27 mouse cellular contexts compared by ENCODE assay signal in genomic region chr11:117973569-117973968, GRCm38 (mm10). TPM values are rescaled to one million over a fixed set of nuclear protein-coding genes. Genes with fewer than 3 reads are reported as not detected.
DNase-seq lines count a peak whose midpoint lies in the region; ATAC-seq and TF ChIP-seq lines count a peak whose summit lies in the region.
"Had no signal": no experiment of that assay in that cellular context is flagged by ENCODE, and none has a peak within 500 bp of the region (broad histone marks: within the 10 kb centered on the region; RNA-seq: fewer than 3 reads in every experiment).

No protein-coding gene starts in this region.

- 46% methylated on average over 5 of the region's 5 CpGs for WGBS in heart, embryonic 10.5 days
- 42% methylated on average over 5 of the region's 5 CpGs for WGBS in heart, adult 2 months
- WGBS in midbrain, embryonic 10.5 days: 47% methylated on average over 5 of the region's 5 CpGs
- 45% methylated on average over 5 of the region's 5 CpGs for WGBS in midbrain, embryonic 15.5 days

- H3K27me3 ChIP-seq in heart, embryonic 10.5 days (ENCODE audit: insufficient read depth, poor library complexity, severe bottlenecking): peaks cover 39% of the 10 kb centered on the region
- H3K27me3 ChIP-seq in heart, adult 2 months (ENCODE audit: control insufficient read depth, insufficient read depth, low read length): no peaks in the 10 kb centered on the region
- peaks cover 67% of the 10 kb centered on the region for H3K27me3 ChIP-seq in midbrain, embryonic 10.5 days (ENCODE audit: low read depth, poor library complexity, severe bottlenecking)
- 0 out of 2 replicates have a peak, but pooled peaks cover 8% of the 10 kb centered on the region for H3K27me3 ChIP-seq in midbrain, embryonic 15.5 days (replicated peaks)
- H3K27me3 ChIP-seq: intestine, embryonic 15.5 days had no signal

- ATAC-seq in midbrain, embryonic 15.5 days (replicated peaks): no peak
- ATAC-seq in CD4-positive, CD25-positive, alpha-beta regulatory T cell, adult 4 months: no peak
- ATAC-seq: activated CD4-positive, CD25-positive, alpha-beta regulatory T cell, adult 4 months; forebrain, embryonic 14.5 days; hindbrain, embryonic 16.5 days; intestine, embryonic 15.5 days had no signal

- TF ChIP-seq CTCF in heart, adult 2 months (IDR thresholded peaks at IDR 0.05): no peak

- no peaks in the 10 kb centered on the region for H3K79me2 ChIP-seq in heart, adult 2 months (replicated peaks; ENCODE audit: control insufficient read depth, insufficient read depth, low read length)

- H3K9ac ChIP-seq in heart, adult 2 months (ENCODE audit: low read depth, low read length): no peak overlapping the region
- H3K9ac ChIP-seq in midbrain, embryonic 15.5 days: no peak overlapping the region
- no peak overlapping the region; the same call in 1 of the 2 replicates for H3K9ac ChIP-seq in ES-E14 (ENCODE audit: insufficient read depth, low read depth, low read length, poor library complexity, severe bottlenecking)
- H3K9ac ChIP-seq: embryonic facial prominence, embryonic 13.5 days; heart, embryonic 15.5 days; hindbrain, embryonic 13.5 days; intestine, embryonic 15.5 days had no signal

- TF ChIP-seq POLR2A in heart, adult 2 months (IDR thresholded peaks at IDR 0.05; ENCODE audit: insufficient read depth, low read depth, low read length): no peak

- H3K4me3 ChIP-seq in heart, embryonic 10.5 days: no peak overlapping the region
- H3K4me3 ChIP-seq in heart, adult 2 months: no peak overlapping the region
- no peak overlapping the region for H3K4me3 ChIP-seq in midbrain, embryonic 10.5 days
- H3K4me3 ChIP-seq in midbrain, embryonic 15.5 days: no peak overlapping the region
- H3K4me3 ChIP-seq in ES-E14 (ENCODE audit: insufficient read depth in 1 of 2, low read depth in 1 of 2, low read length in 2 of 2, poor library complexity in 1 of 2, severe bottlenecking in 1 of 2): no peak overlapping the region
- H3K4me3 ChIP-seq: embryonic facial prominence, embryonic 13.5 days; heart, embryonic 15.5 days; hindbrain, embryonic 13.5 days; intestine, embryonic 15.5 days had no signal

- H3K36me3 ChIP-seq in heart, embryonic 10.5 days: no peaks in the 10 kb centered on the region
- no peaks in the 10 kb centered on the region for H3K36me3 ChIP-seq in heart, adult 2 months (ENCODE audit: control insufficient read depth, insufficient read depth, low read length)
- no peaks in the 10 kb centered on the region for H3K36me3 ChIP-seq in midbrain, embryonic 10.5 days
- H3K36me3 ChIP-seq in midbrain, embryonic 15.5 days (replicated peaks): no peaks in the 10 kb centered on the region
- H3K36me3 ChIP-seq in ES-E14 (ENCODE audit: control insufficient read depth, insufficient read depth, low read length, poor library complexity, severe bottlenecking): no peaks in the 10 kb centered on the region
- H3K36me3 ChIP-seq: embryonic facial prominence, embryonic 13.5 days; heart, embryonic 15.5 days; hindbrain, embryonic 13.5 days; intestine, embryonic 15.5 days had no signal

- peaks cover 61% of the 10 kb centered on the region for H3K4me1 ChIP-seq in heart, embryonic 10.5 days
- peaks cover 8% of the 10 kb centered on the region for H3K4me1 ChIP-seq in heart, adult 2 months (ENCODE audit: control insufficient read depth, insufficient read depth, low read length)
- H3K4me1 ChIP-seq in midbrain, embryonic 10.5 days: peaks cover 93% of the 10 kb centered on the region
- peaks cover 37% of the 10 kb centered on the region for H3K4me1 ChIP-seq in midbrain, embryonic 15.5 days
- H3K4me1 ChIP-seq in ES-E14 (ENCODE audit: control insufficient read depth in 2 of 2, insufficient read depth in 2 of 2, low read length in 2 of 2, poor library complexity in 1 of 2): peaks cover 32 to 46% of the 10 kb centered on the region in 2 experiments

- TF ChIP-seq EP300 in heart, adult 2 months (IDR thresholded peaks at IDR 0.05; ENCODE audit: insufficient read depth, low read depth, low read length): no peak

- in situ Hi-C loops in ES-E14 (cut with MboI; ENCODE audit: low sequenced_read_pairs in 2 of 2, unreplicated experiment in 2 of 2): no loop called here

- H3K4me2 ChIP-seq in midbrain, embryonic 15.5 days: no peak overlapping the region
- H3K4me2 ChIP-seq: embryonic facial prominence, embryonic 13.5 days; heart, embryonic 11.5 days; heart, embryonic 15.5 days; hindbrain, embryonic 13.5 days; intestine, embryonic 15.5 days had no signal

- peak; percentile 72 for DNase-seq in heart, embryonic 10.5 days (ENCODE audit: low spot score)
- DNase-seq in heart, adult 2 months: no peak
- no peak for DNase-seq in midbrain, embryonic 10.5 days (ENCODE audit: low spot score)
- no peak for DNase-seq in ES-E14 (ENCODE audit: low read depth, low spot score)
- no peak for DNase-seq in thymus, postnatal 0 days (ENCODE audit: low spot score)
- DNase-seq: adrenal gland, postnatal 10 days; adrenal gland, postnatal 36 days; cerebellum, adult 11 months; cerebellum, adult 2 months; cerebellum, adult 9-11 months; cerebellum, postnatal 25 days; gastrocnemius, postnatal 25 days; heart, adult 18-20 months; heart, postnatal 10 days; heart, postnatal 4 days; kidney, adult 11 months; kidney, adult 8-10 months had no signal

- H3K27ac ChIP-seq in heart, embryonic 10.5 days: no peak overlapping the region
- no peak overlapping the region for H3K27ac ChIP-seq in heart, adult 2 months
- H3K27ac ChIP-seq in midbrain, embryonic 10.5 days (replicated peaks): peak overlapping the region; percentile 96
- H3K27ac ChIP-seq in midbrain, embryonic 15.5 days: no peak overlapping the region
- peak overlapping the region; percentile 93; the same call in 1 of the 2 replicates for H3K27ac ChIP-seq in ES-E14 (ENCODE audit: insufficient read depth, low read depth, low read length, poor library complexity, severe bottlenecking)
- H3K27ac ChIP-seq: heart, embryonic 15.5 days; hindbrain, embryonic 13.5 days; intestine, embryonic 15.5 days had no signal

- H3K9me3 ChIP-seq in heart, embryonic 10.5 days: no peaks in the 10 kb centered on the region
- no peaks in the 10 kb centered on the region for H3K9me3 ChIP-seq in midbrain, embryonic 10.5 days (replicated peaks)
- H3K9me3 ChIP-seq in midbrain, embryonic 15.5 days: no peaks in the 10 kb centered on the region
- H3K9me3 ChIP-seq in ES-E14 (ENCODE audit: control insufficient read depth, insufficient read depth, low read depth, low read length): no peaks in the 10 kb centered on the region
- H3K9me3 ChIP-seq: embryonic facial prominence, embryonic 13.5 days; heart, embryonic 15.5 days; hindbrain, embryonic 13.5 days; intestine, embryonic 15.5 days had no signal

- intact Hi-C loops in heart, adult 2 months (cut with DNase I): loop anchor here (5.0 kb wide), 1 partner anchor 101 kb away; the partner anchor contains the start of gene Tha1

TF ChIP-seq in ES-E14, 5 proteins besides CTCF, POLR2A, EP300 and RAD21:
- no peak for TF ChIP-seq ZNF384 (IDR thresholded peaks at IDR 0.05; ENCODE audit: low read depth, low read length)
- no peak for TF ChIP-seq CHD2 (IDR thresholded peaks at IDR 0.05; ENCODE audit: low read depth, low read length)
- no peak for TF ChIP-seq MAFK (IDR thresholded peaks at IDR 0.05; ENCODE audit: insufficient read depth, low read depth, low read length)
- no peak for TF ChIP-seq HCFC1 (IDR thresholded peaks at IDR 0.05; ENCODE audit: borderline replicate concordance, insufficient read depth, low read length)

RNA-seq across cellular contexts. Expression of gene Socs3, which starts 3.7 kb away (rescaled TPM):
- 6.9 and 10.6 TPM in 2 replicates for polyA plus RNA-seq in heart, embryonic 10.5 days (2016; fragmentation: Nextera tagmentation; extraction: Ambion mirVana)
- total RNA-seq in heart, adult 2 months (2021): 1 to 10 TPM; 2.8 to 4.5 TPM
- polyA plus RNA-seq in heart, adult 2 months (2012; rRNA removed): 3.7 and 4.4 TPM in 2 replicates
- 14.1 and 14.3 TPM in 2 replicates for polyA plus RNA-seq in midbrain, embryonic 10.5 days (2016; fragmentation: Nextera tagmentation; extraction: Ambion mirVana)
- polyA plus RNA-seq in midbrain, embryonic 15.5 days (2015; fragmentation: Nextera tagmentation; extraction: Ambion mirVana): 8.7 and 8.9 TPM in 2 replicates
- 69.8 and 78.6 TPM in 2 replicates for total RNA-seq in ES-E14 (2012; rRNA removed)
- 10 to 100 TPM; 34.4 to 35.5 TPM for polyA plus RNA-seq in CD4-positive, CD25-positive, alpha-beta regulatory T cell, adult 4 months (2017; shearing (Covaris generic))
- 25.8 and 26.7 TPM in 2 replicates for polyA plus RNA-seq in thymus, postnatal 0 days (2015; fragmentation: Nextera tagmentation; extraction: Ambion mirVana)

RNA-seq across cellular contexts. Expression of gene Pgs1, which starts 12.5 kb away (rescaled TPM):
- 34.0 and 38.5 TPM in 2 replicates for polyA plus RNA-seq in heart, embryonic 10.5 days (2016; fragmentation: Nextera tagmentation; extraction: Ambion mirVana)
- 10 to 100 TPM; 17.9 to 18.1 TPM for total RNA-seq in heart, adult 2 months (2021)
- polyA plus RNA-seq in heart, adult 2 months (2012; rRNA removed): 21.8 and 26.5 TPM in 2 replicates
- polyA plus RNA-seq in midbrain, embryonic 10.5 days (2016; fragmentation: Nextera tagmentation; extraction: Ambion mirVana): 45.0 and 46.3 TPM in 2 replicates
- 62.5 and 63.5 TPM in 2 replicates for polyA plus RNA-seq in midbrain, embryonic 15.5 days (2015; fragmentation: Nextera tagmentation; extraction: Ambion mirVana)
- 95.2 and 101 TPM in 2 replicates for total RNA-seq in ES-E14 (2012; rRNA removed)
- 10 to 100 TPM; 34.3 to 38.8 TPM for polyA plus RNA-seq in CD4-positive, CD25-positive, alpha-beta regulatory T cell, adult 4 months (2017; shearing (Covaris generic))
- polyA plus RNA-seq in thymus, postnatal 0 days (2015; fragmentation: Nextera tagmentation; extraction: Ambion mirVana): 54.8 and 55.6 TPM in 2 replicates

Comparison
In these comparisons a context has a peak if more than half of its experiments do, and no peak if none do; other contexts are left out.
1. H3K27ac ChIP-seq: peak in midbrain, embryonic 10.5 days (single experiment) and ES-E14 (single experiment); none in heart, embryonic 10.5 days (single experiment), heart, adult 2 months (single experiment) and midbrain, embryonic 15.5 days (single experiment).